Comparison of ENCODE assay signal across 18 mouse cellular contexts in the genomic region with DNA sequence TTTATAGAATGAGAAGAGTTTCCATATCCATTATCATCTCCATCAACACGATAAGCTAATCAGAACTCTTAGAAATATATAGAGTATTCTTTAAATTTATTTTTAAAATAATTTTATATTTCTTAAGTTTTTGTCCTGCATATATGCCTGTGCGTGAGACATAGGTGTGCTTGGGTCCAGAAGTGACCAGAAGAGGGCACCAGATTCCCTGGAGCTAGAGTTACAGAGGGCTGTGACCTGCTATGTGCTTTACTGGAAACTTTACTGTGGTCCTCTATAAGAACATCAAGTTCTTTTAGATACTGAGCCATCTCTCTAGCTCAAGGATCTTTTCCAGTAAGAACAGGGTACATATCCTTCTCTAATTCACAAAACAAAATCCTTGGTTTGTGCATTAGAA. TPM values are rescaled to one million over a fixed set of nuclear protein-coding genes. Genes with fewer than 3 reads are reported as not detected.
DNase-seq lines count a peak whose midpoint lies in the region; ATAC-seq and TF ChIP-seq lines count a peak whose summit lies in the region.
"Had no signal": no experiment of that assay in that cellular context is flagged by ENCODE, and none has a peak within 500 bp of the region (broad histone marks: within the 10 kb centered on the region; RNA-seq: fewer than 3 reads in every experiment).

No protein-coding gene starts in this region.

- peak; percentile 19; the same call in 1 of the 2 replicates for TF ChIP-seq CTCF in kidney, postnatal 0 days (IDR thresholded peaks at IDR 0.05; ENCODE audit: low read depth)
- no peak for TF ChIP-seq CTCF in hindbrain, postnatal 0 days (IDR thresholded peaks at IDR 0.05; ENCODE audit: low read depth)

- H3K36me3 ChIP-seq in kidney, postnatal 0 days (ENCODE audit: insufficient read depth, low read length), result no peaks in the 10 kb centered on the region
- H3K36me3 ChIP-seq in hindbrain, postnatal 0 days (ENCODE audit: insufficient read depth, low read length), result no peaks in the 10 kb centered on the region
- H3K36me3 ChIP-seq: hindbrain, embryonic 15.5 days; neural tube, embryonic 15.5 days had no signal

- 61% methylated on average over 2 of the region's 2 CpGs for WGBS in kidney, postnatal 0 days
- 64% methylated on average over 2 of the region's 2 CpGs for WGBS in hindbrain, postnatal 0 days

- no peaks in the 10 kb centered on the region for H3K4me1 ChIP-seq in kidney, postnatal 0 days (replicated peaks; ENCODE audit: insufficient read depth, low read length)
- no peaks in the 10 kb centered on the region for H3K4me1 ChIP-seq in hindbrain, postnatal 0 days (ENCODE audit: insufficient read depth, low read length)
- H3K4me1 ChIP-seq: hindbrain, embryonic 15.5 days; neural tube, embryonic 15.5 days had no signal

- no peak overlapping the region for H3K27ac ChIP-seq in kidney, postnatal 0 days
- no peak overlapping the region for H3K27ac ChIP-seq in hindbrain, postnatal 0 days
- H3K27ac ChIP-seq: hindbrain, embryonic 15.5 days; left cerebral cortex, adult 2 months; neural tube, embryonic 15.5 days had no signal

- no peak overlapping the region for H3K4me2 ChIP-seq in kidney, postnatal 0 days (ENCODE audit: low read length)
- H3K4me2 ChIP-seq in hindbrain, postnatal 0 days (ENCODE audit: low read depth, low read length), result no peak overlapping the region
- H3K4me2 ChIP-seq: hindbrain, embryonic 15.5 days; neural tube, embryonic 15.5 days had no signal

- no peaks in the 10 kb centered on the region for H3K27me3 ChIP-seq in kidney, postnatal 0 days (ENCODE audit: insufficient read depth, low read length)
- H3K27me3 ChIP-seq in hindbrain, postnatal 0 days (ENCODE audit: insufficient read depth, low read length), result no peaks in the 10 kb centered on the region
- H3K27me3 ChIP-seq: hindbrain, embryonic 15.5 days; neural tube, embryonic 15.5 days had no signal

- intact Hi-C loops in heart, postnatal 36 days (cut with DNase I), result no loop called here

- DNase-seq in kidney, postnatal 0 days (ENCODE audit: low spot score), result no peak
- DNase-seq in kidney, postnatal 10 days, result no peak
- DNase-seq in 416B (ENCODE audit: low read depth) (peak; percentile 36), ES-CJ7 (ENCODE audit: low read depth, low spot score) (peak; percentile 61)
- peak; percentile 18 for DNase-seq in c-Kit-positive CD71-positive TER-119-positive erythroid progenitor cells, embryonic 14.5 days (ENCODE audit: low spot score)
- DNase-seq in frontal cortex, postnatal 25 days (ENCODE audit: low spot score in 2 of 2), result no peak
- no peak for DNase-seq in hindbrain, postnatal 0 days (ENCODE audit: low spot score)
- DNase-seq in heart, postnatal 36 days, result no peak
- DNase-seq: adrenal gland, postnatal 10 days; cerebellum, adult 11-12 months; right cerebral cortex, adult 18-20 months had no signal

- H3K4me3 ChIP-seq in kidney, postnatal 0 days (replicated peaks; ENCODE audit: low read depth, low read length), result no peak overlapping the region
- H3K4me3 ChIP-seq in hindbrain, postnatal 0 days (ENCODE audit: low read length), result no peak overlapping the region
- H3K4me3 ChIP-seq: hindbrain, embryonic 15.5 days; left cerebral cortex, adult 2 months; neural tube, embryonic 15.5 days had no signal

- ATAC-seq in kidney, postnatal 0 days (replicated peaks; ENCODE audit: low FRiP score, low read depth), result no peak
- ATAC-seq in hindbrain, postnatal 0 days, result no peak

- H3K9ac ChIP-seq in kidney, postnatal 0 days (ENCODE audit: low read depth, low read length), result no peak overlapping the region
- H3K9ac ChIP-seq in hindbrain, postnatal 0 days (replicated peaks; ENCODE audit: low read length), result no peak overlapping the region
- H3K9ac ChIP-seq: hindbrain, embryonic 15.5 days; neural tube, embryonic 15.5 days had no signal

- H3K9me3 ChIP-seq in kidney, postnatal 0 days (replicated peaks; ENCODE audit: low read length), result no peaks in the 10 kb centered on the region
- no peaks in the 10 kb centered on the region for H3K9me3 ChIP-seq in hindbrain, postnatal 0 days (ENCODE audit: low read length)
- H3K9me3 ChIP-seq: hindbrain, embryonic 15.5 days; neural tube, embryonic 15.5 days had no signal

RNA-seq across cellular contexts. Expression of gene Ugt3a2, which starts 27.5 kb away (rescaled TPM):
- 25.8 and 34.6 TPM in 2 replicates for polyA plus RNA-seq in kidney, postnatal 0 days (2015; fragmentation: Nextera tagmentation; extraction: Ambion mirVana)
- not detected in 2 replicates for total RNA-seq in hindbrain, postnatal 0 days (2014; rRNA removed)
- not detected in 2 replicates for polyA plus RNA-seq in hindbrain, postnatal 0 days (2015; fragmentation: Nextera tagmentation; extraction: Ambion mirVana)
- total RNA-seq in heart, postnatal 36 days (2021), result not detected
- total RNA-seq: granulocyte monocyte progenitor cell, adult 5-6 weeks; left cerebral cortex, adult 2 months had no signal
- polyA plus RNA-seq: cortical plate, adult 2 months; heart, postnatal 0 days; hindbrain, embryonic 15.5 days; limb, embryonic 14.5 days; neural tube, embryonic 15.5 days had no signal

Comparison
In these comparisons a context has a peak if more than half of its experiments do, and no peak if none do; other contexts are left out.
1. DNase-seq: peak in 416B (single experiment), ES-CJ7 (single experiment) and c-Kit-positive CD71-positive TER-119-positive erythroid progenitor cells, embryonic 14.5 days (single experiment); none in kidney, postnatal 0 days (single experiment), kidney, postnatal 10 days (single experiment), frontal cortex, postnatal 25 days (0 of 2), hindbrain, postnatal 0 days (single experiment) and heart, postnatal 36 days (0 of 2).